Mouse (Mus musculus): Measurements from ENCODE around the gene Terb2.

GRCm38 (mm10) chr2:122234611-122235288 lies 48.7 kb downstream of the Terb2 start, which contains the start of gene Sord:
- peak; percentile 35; the same call in 1 of the 2 replicates for TF ChIP-seq POLR2A (IDR thresholded peaks at IDR 0.05; ENCODE audit: borderline replicate concordance, extremely low read depth, low read depth, low read length)
- no peak for TF ChIP-seq CTCF (IDR thresholded peaks at IDR 0.05; ENCODE audit: insufficient read depth, low read length)
